Mouse (Mus musculus): ENCODE data around the gene Aldh3b2. TPM values are rescaled to one million over a fixed set of nuclear protein-coding genes. Genes with fewer than 3 reads are reported as not detected.

Aldh3b2 gene
- polyA plus RNA-seq, 1 experiment from 2014 or later = 0.45 TPM

- Histone ChIP-seq H3K9ac (peak within 1 kb of the TSS; percentile 84), H3K27ac (peak within 1 kb of the TSS; percentile 96), H3K9me3 (replicated peaks) (no peaks in the 10 kb centered on the region), H3K36me3 (peaks cover 6% of the 10 kb centered on the region), H3K27me3 (no peaks in the 10 kb centered on the region), H3K4me2 (peak within 1 kb of the TSS; percentile 90), H3K4me1 (replicated peaks) (peaks cover 38% of the 10 kb centered on the region), H3K4me3 (replicated peaks) (peak within 1 kb of the TSS; percentile 81)
- under 1% methylated on average over 64 of the region's 64 CpGs for WGBS (ENCODE audit: insufficient replicate concordance)
- DNase-seq (peak; percentile 97), ATAC-seq (ENCODE audit: low read depth) (peak; percentile 89)
Measured at GRCm38 (mm10) chr19:4000119-4000900, 28.2 kb downstream of the Aldh3b2 start, which contains the start of the genes Nudt8 and Gm49405. Gene Nudt8, plus strand, starts transcription at chr19:4000580. Gene Gm49405, plus strand, starts transcription at chr19:4000626.

- no peaks in the 10 kb centered on the region for H3K9me3 ChIP-seq (replicated peaks)
- no peaks in the 10 kb centered on the region for H3K27me3 ChIP-seq
- H3K4me3 ChIP-seq (replicated peaks) = peak overlapping the region; percentile 81
- H3K9ac ChIP-seq = peak overlapping the region; percentile 84
- ATAC-seq (ENCODE audit: low read depth) (peak; percentile 2; the same call in 1 of the 2 replicates), DNase-seq (no peak)
- WGBS (ENCODE audit: insufficient replicate concordance) = 25% methylated on average over 17 of the region's 17 CpGs
- H3K4me2 ChIP-seq = peak overlapping the region; percentile 90
- H3K4me1 ChIP-seq (replicated peaks) = peaks cover 38% of the 10 kb centered on the region
- H3K36me3 ChIP-seq = peaks cover 11% of the 10 kb centered on the region
- peak overlapping the region; percentile 96 for H3K27ac ChIP-seq
Measured at GRCm38 (mm10) chr19:4000949-4001525, 28.9 kb downstream of the Aldh3b2 start.

GRCm38 (mm10) chr19:4001752-4002151 lies 29.6 kb downstream of the Aldh3b2 start:
- Histone ChIP-seq H3K27me3 (no peaks in the 10 kb centered on the region), H3K4me1 (replicated peaks) (peaks cover 38% of the 10 kb centered on the region), H3K4me2 (peak overlapping the region; percentile 90), H3K9me3 (replicated peaks) (no peaks in the 10 kb centered on the region), H3K36me3 (peaks cover 18% of the 10 kb centered on the region), H3K27ac (no peak overlapping the region), H3K9ac (peak overlapping the region; percentile 84; the same call in 1 of the 2 replicates), H3K4me3 (replicated peaks) (no peak overlapping the region)
- WGBS (ENCODE audit: insufficient replicate concordance) = 82% methylated on average over 5 of the region's 5 CpGs
- no peak for ATAC-seq (ENCODE audit: low read depth)
- no peak for DNase-seq

GRCm38 (mm10) chr19:4003112-4003511 lies 31.0 kb downstream of the Aldh3b2 start, which contains the start of gene Doc2g:
Gene Doc2g, plus strand, starts transcription at chr19:4003313.
- Histone ChIP-seq H3K27me3 (no peaks in the 10 kb centered on the region), H3K9me3 (replicated peaks) (no peaks in the 10 kb centered on the region), H3K4me1 (replicated peaks) (peaks cover 36% of the 10 kb centered on the region), H3K9ac (no peak within 1 kb of the TSS), H3K27ac (no peak within 1 kb of the TSS), H3K4me3 (replicated peaks) (no peak within 1 kb of the TSS), H3K4me2 (no peak within 1 kb of the TSS), H3K36me3 (peaks cover 32% of the 10 kb centered on the region)
- WGBS (ENCODE audit: insufficient replicate concordance) = 67% methylated on average over 1 of the region's 1 CpGs
- ATAC-seq (ENCODE audit: low read depth) (no peak), DNase-seq (no peak)

GRCm38 (mm10) chr19:4003641-4004040 lies 31.5 kb downstream of the Aldh3b2 start:
- no peak for DNase-seq
- no peak overlapping the region for H3K4me3 ChIP-seq (replicated peaks)
- no peak for ATAC-seq (ENCODE audit: low read depth)
- H3K9me3 ChIP-seq (replicated peaks) = no peaks in the 10 kb centered on the region
- peaks cover 36% of the 10 kb centered on the region for H3K4me1 ChIP-seq (replicated peaks)
- peaks cover 37% of the 10 kb centered on the region for H3K36me3 ChIP-seq
- no peak overlapping the region for H3K4me2 ChIP-seq
- H3K27ac ChIP-seq = no peak overlapping the region
- no peaks in the 10 kb centered on the region for H3K27me3 ChIP-seq
- 69% methylated on average over 12 of the region's 12 CpGs for WGBS (ENCODE audit: insufficient replicate concordance)
- H3K9ac ChIP-seq = no peak overlapping the region

GRCm38 (mm10) chr19:4004331-4004730 lies 32.2 kb downstream of the Aldh3b2 start:
- peaks cover 29% of the 10 kb centered on the region for H3K4me1 ChIP-seq (replicated peaks)
- WGBS (ENCODE audit: insufficient replicate concordance) = 86% methylated on average over 15 of the region's 15 CpGs
- H3K27me3 ChIP-seq = no peaks in the 10 kb centered on the region
- no peak overlapping the region for H3K27ac ChIP-seq
- H3K36me3 ChIP-seq = peaks cover 44% of the 10 kb centered on the region
- DNase-seq (no peak), ATAC-seq (ENCODE audit: low read depth) (no peak)
- H3K9me3 ChIP-seq (replicated peaks) = no peaks in the 10 kb centered on the region
- H3K4me3 ChIP-seq (replicated peaks) = no peak overlapping the region
- H3K4me2 ChIP-seq = no peak overlapping the region
- H3K9ac ChIP-seq = no peak overlapping the region

- WGBS (ENCODE audit: insufficient replicate concordance) = 80% methylated on average over 9 of the region's 9 CpGs
- Histone ChIP-seq H3K4me1 (replicated peaks) (peaks cover 22% of the 10 kb centered on the region), H3K9ac (no peak overlapping the region), H3K27me3 (no peaks in the 10 kb centered on the region), H3K4me2 (no peak overlapping the region), H3K36me3 (peaks cover 52% of the 10 kb centered on the region), H3K9me3 (replicated peaks) (no peaks in the 10 kb centered on the region), H3K27ac (no peak overlapping the region), H3K4me3 (replicated peaks) (no peak overlapping the region)
- ATAC-seq (ENCODE audit: low read depth) (no peak), DNase-seq (no peak)
Measured at GRCm38 (mm10) chr19:4005091-4005490, 33.0 kb downstream of the Aldh3b2 start.

- Histone ChIP-seq H3K9ac (no peak overlapping the region), H3K9me3 (replicated peaks) (no peaks in the 10 kb centered on the region), H3K27ac (no peak overlapping the region), H3K36me3 (peaks cover 58% of the 10 kb centered on the region), H3K27me3 (no peaks in the 10 kb centered on the region), H3K4me1 (replicated peaks) (peaks cover 20% of the 10 kb centered on the region), H3K4me2 (no peak overlapping the region), H3K4me3 (replicated peaks) (no peak overlapping the region)
- DNase-seq = no peak
- WGBS (ENCODE audit: insufficient replicate concordance) = 90% methylated on average over 8 of the region's 8 CpGs
- ATAC-seq (ENCODE audit: low read depth) = no peak
Measured at GRCm38 (mm10) chr19:4005971-4006370, 33.8 kb downstream of the Aldh3b2 start.

GRCm38 (mm10) chr19:4011086-4011485 lies 39.0 kb downstream of the Aldh3b2 start:
- WGBS (ENCODE audit: insufficient replicate concordance) = 86% methylated on average over 5 of the region's 5 CpGs
- Histone ChIP-seq H3K4me2 (peak overlapping the region; percentile 69), H3K4me1 (replicated peaks) (peaks cover 45% of the 10 kb centered on the region), H3K36me3 (peaks cover 49% of the 10 kb centered on the region), H3K9ac (peak overlapping the region; percentile 86), H3K27ac (peak overlapping the region; percentile 80; the same call in 1 of the 2 replicates), H3K9me3 (replicated peaks) (no peaks in the 10 kb centered on the region), H3K4me3 (replicated peaks) (peak overlapping the region; percentile 85), H3K27me3 (no peaks in the 10 kb centered on the region)
- ATAC-seq (ENCODE audit: low read depth) = no peak
- DNase-seq = no peak

- H3K4me3 ChIP-seq (replicated peaks) = peak within 1 kb of the TSS; percentile 85
- peak within 1 kb of the TSS; percentile 79 for H3K4me2 ChIP-seq
- under 1% methylated on average over 45 of the region's 45 CpGs for WGBS (ENCODE audit: insufficient replicate concordance)
- no peaks in the 10 kb centered on the region for H3K27me3 ChIP-seq
- peak; percentile 98 for ATAC-seq (ENCODE audit: low read depth)
- peak within 1 kb of the TSS; percentile 81 for H3K27ac ChIP-seq
- no peaks in the 10 kb centered on the region for H3K9me3 ChIP-seq (replicated peaks)
- H3K36me3 ChIP-seq = peaks cover 34% of the 10 kb centered on the region
- peak within 1 kb of the TSS; percentile 86 for H3K9ac ChIP-seq
- peak; percentile 97 for DNase-seq
- peaks cover 48% of the 10 kb centered on the region for H3K4me1 ChIP-seq (replicated peaks)
Measured at GRCm38 (mm10) chr19:4012432-4013022, 40.4 kb downstream of the Aldh3b2 start, which contains the start of gene Ndufv1. Gene Ndufv1, minus strand, starts transcription at chr19:4012806.

GRCm38 (mm10) chr19:4013066-4013465 lies 40.9 kb downstream of the Aldh3b2 start:
- DNase-seq (no peak), ATAC-seq (ENCODE audit: low read depth) (peak; percentile 49)
- WGBS (ENCODE audit: insufficient replicate concordance) = 10% methylated on average over 9 of the region's 9 CpGs
- Histone ChIP-seq H3K4me2 (peak overlapping the region; percentile 79), H3K27ac (peak overlapping the region; percentile 81), H3K4me1 (replicated peaks) (peaks cover 48% of the 10 kb centered on the region), H3K4me3 (replicated peaks) (peak overlapping the region; percentile 85), H3K27me3 (no peaks in the 10 kb centered on the region), H3K36me3 (peaks cover 29% of the 10 kb centered on the region), H3K9ac (peak overlapping the region; percentile 77), H3K9me3 (replicated peaks) (no peaks in the 10 kb centered on the region)
